Mouse (Mus musculus): ENCODE data around the gene Wasf2.

DNA sequence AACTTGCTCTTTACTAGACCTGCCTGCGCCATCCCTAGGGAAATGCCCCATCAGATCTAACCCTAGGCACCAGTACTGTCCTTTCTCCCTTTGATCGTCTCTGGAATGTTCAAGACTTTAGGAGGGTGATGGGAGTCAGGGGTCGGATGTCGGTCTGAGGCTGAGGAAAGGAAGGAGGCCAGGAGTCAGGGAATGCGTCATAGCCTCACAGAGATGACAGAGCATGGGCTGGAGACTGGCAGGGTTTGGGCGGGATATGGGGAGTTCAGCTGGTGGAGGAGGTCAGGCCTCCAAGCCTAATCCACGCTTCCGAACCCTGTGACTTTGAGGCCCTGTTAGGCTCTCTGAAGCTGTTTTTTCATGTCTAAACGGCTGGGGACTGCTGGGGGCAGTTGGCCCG is 83.4 kb downstream of the Wasf2 start:
- TF ChIP-seq TCF12 (IDR thresholded peaks at IDR 0.05; ENCODE audit: insufficient read depth, poor library complexity, severe bottlenecking): no peak
- no peak for TF ChIP-seq USF1 (IDR thresholded peaks at IDR 0.05; ENCODE audit: low read depth)
- TF ChIP-seq E2F4 (IDR thresholded peaks at IDR 0.05; ENCODE audit: insufficient read depth): no peak
- TF ChIP-seq POLR2A (IDR thresholded peaks at IDR 0.05; ENCODE audit: insufficient read length, low read depth): no peak
- TF ChIP-seq CEBPB (IDR thresholded peaks at IDR 0.05; ENCODE audit: insufficient read depth, poor library complexity, severe bottlenecking): no peak
- no peak for TF ChIP-seq POLR2AphosphoS2 (IDR thresholded peaks at IDR 0.05; ENCODE audit: insufficient read length, low read depth)
- TF ChIP-seq MAX (IDR thresholded peaks at IDR 0.05; ENCODE audit: low read depth): no peak

Measured in myocyte (in vitro differentiated cells).